Mouse (Mus musculus): ENCODE results near the gene Zfp947. TPM values are rescaled to one million over a fixed set of nuclear protein-coding genes. Genes with fewer than 3 reads are reported as not detected.
A peak's percentile ranks its signal among the peaks of the same experiment; 100 is the strongest.
"Not testable (repeated sequence)": the region's sequence is repeated elsewhere in the genome, so short reads cannot be mapped to it uniquely, and the experiment has no call there.

The Zfp947 gene
- polyA plus RNA-seq (2012; rRNA removed) = 0.38 and 0.54 TPM in 2 replicates

DNA sequence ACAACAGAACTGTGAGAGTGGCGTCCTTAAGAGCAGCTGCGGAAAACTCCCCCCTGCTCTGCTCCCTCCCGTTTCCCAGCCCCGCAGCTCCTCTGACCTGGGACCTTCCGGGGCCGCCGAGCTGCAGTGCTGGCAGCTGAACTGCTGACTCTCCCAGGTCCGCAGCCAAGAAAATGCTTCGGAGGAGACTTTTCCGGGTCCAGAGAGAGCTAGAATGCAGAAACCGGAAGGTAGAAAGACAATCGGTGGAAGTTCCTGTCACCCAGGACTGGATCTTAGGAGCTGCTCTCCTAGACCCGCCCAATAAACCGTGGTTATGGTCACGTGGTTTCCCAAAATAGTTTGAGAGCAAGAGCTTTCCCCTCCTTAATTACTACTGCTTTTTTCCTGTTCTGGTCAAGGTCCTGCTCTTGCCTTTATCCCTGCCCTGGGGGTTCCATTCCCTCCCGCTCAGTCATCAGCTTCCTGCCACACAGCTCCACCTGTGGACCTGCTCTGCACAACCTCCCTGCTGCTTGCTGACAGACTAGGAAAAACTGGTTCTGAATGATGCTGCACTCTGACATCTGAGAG lies at the start of gene Zfp947:
Zfp947 (minus strand) TSS at position 469 of the 573 bp plus-strand sequence.
- peak; percentile 0 to 8 for DNase-seq (ENCODE audit: extremely low spot score in 1 of 2, low spot score in 1 of 2)

DNA sequence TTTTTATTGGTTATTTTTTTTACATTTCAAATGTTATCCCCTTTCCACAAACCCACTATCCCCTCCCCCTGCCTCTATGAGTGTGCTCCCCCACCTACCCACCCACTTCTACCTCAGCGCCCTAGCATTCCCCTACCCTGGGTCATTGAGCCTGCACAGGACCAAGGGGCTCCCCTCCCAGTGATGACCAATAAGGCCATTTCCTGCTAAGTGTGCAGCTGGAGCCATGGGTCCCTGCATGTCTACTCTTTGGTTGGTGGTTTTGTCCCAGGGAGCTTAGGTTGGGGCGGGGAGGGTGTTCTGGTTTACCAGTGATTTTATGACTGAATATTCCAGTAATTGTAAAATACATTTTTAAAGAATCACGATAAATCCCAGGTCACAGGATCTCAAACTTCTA lies 686 bp downstream of the Zfp947 start:
- DNase-seq (ENCODE audit: extremely low spot score in 1 of 2, low spot score in 1 of 2) = not testable (repeated sequence)

DNA sequence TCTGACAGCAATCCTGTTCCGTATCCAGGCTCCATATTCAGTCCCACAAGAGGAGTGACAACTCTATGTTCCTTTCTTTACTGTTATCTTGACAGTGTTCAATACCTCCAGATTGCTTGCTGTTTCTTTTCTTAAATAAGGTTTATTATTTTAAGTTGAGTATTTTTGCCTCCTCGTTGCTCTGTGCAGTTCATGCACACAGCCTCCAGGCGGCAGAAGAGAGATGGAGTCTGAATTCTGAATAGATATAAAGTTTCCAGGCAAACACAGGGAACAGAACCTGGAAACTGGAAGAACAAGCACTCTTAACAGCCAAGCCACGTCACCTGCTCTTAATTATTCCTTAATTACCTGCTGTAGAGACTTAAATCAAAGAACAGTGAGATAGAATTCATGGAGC lies 12.0 kb downstream of the Zfp947 start:
- not testable (repeated sequence) for DNase-seq (ENCODE audit: extremely low spot score in 1 of 2, low spot score in 1 of 2)

DNA sequence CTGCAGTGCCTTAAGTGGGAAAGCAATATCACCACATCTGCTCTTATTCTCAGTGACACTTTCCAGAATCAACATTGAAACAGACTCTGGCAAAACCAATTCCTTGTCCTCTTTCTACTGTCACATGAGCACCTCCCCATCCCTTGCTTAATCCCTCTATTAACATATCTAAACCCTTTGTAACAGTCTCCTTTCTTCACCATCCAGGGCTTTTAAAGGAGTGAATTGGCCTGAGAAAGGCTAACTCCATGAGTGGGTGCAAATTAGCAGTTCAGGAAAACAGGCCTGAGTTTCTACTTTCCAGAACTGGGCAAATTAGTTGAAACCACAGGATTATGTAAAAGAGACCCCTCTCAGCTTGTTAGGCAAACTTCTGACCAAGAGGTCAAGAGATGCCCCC lies 47.2 kb downstream of the Zfp947 start:
- no peak for DNase-seq (ENCODE audit: extremely low spot score in 1 of 2, low spot score in 1 of 2)

Other genes with a start within 250 kb of the Zfp947 start
- 10.5 and 11.7 TPM in 2 replicates for gene Zfp942, start 203.7 kb downstream of the Zfp947 start, polyA plus RNA-seq (2012; rRNA removed)
- gene Zfp943, start 203.6 kb downstream of the Zfp947 start, polyA plus RNA-seq (2012; rRNA removed) = 15.8 and 17.1 TPM in 2 replicates
- gene Zfp994, start 59.4 kb upstream of the Zfp947 start, polyA plus RNA-seq (2012; rRNA removed) = 2.1 and 2.9 TPM in 2 replicates
- gene CT030661.1, start 148.6 kb upstream of the Zfp947 start, polyA plus RNA-seq (2012; rRNA removed) = 8.5 and 9.9 TPM in 2 replicates
- 8.5 and 8.8 TPM in 2 replicates for gene Zfp944, start 195.2 kb upstream of the Zfp947 start, polyA plus RNA-seq (2012; rRNA removed)
- 3.9 and 5.6 TPM in 2 replicates for gene Zfp758, start 195.3 kb upstream of the Zfp947 start, polyA plus RNA-seq (2012; rRNA removed)